Mouse (Mus musculus): Measurements from ENCODE around the gene Nosip.

Nosip gene

GRCm38 (mm10) chr7:45036702-45037101, 25.5 kb upstream of the Nosip start:
- no peak for DNase-seq

GRCm38 (mm10) chr7:45037720-45038361, 24.4 kb upstream of the Nosip start:
- peak; percentile 62 for DNase-seq

- DNase-seq = no peak
These were observed 23.8 kb upstream of the Nosip start for GRCm38 (mm10) chr7:45038411-45038810.

- DNase-seq = no peak
These were observed 21.4 kb upstream of the Nosip start for GRCm38 (mm10) chr7:45040851-45041250.

- DNase-seq = no peak
These were observed 18.9 kb upstream of the Nosip start for GRCm38 (mm10) chr7:45043307-45043706.

GRCm38 (mm10) chr7:45045741-45046140, 16.5 kb upstream of the Nosip start:
- DNase-seq = no peak

GRCm38 (mm10) chr7:45046853-45047350, 15.3 kb upstream of the Nosip start:
- DNase-seq = no peak

GRCm38 (mm10) chr7:45047491-45047890, 14.7 kb upstream of the Nosip start:
- DNase-seq = no peak

GRCm38 (mm10) chr7:45048001-45048890, 14.0 kb upstream of the Nosip start:
- no peak for DNase-seq

GRCm38 (mm10) chr7:45048923-45049657, 13.1 kb upstream of the Nosip start:
- no peak for DNase-seq

- DNase-seq = peak; percentile 85
These were observed 11.2 kb upstream of the Nosip start for GRCm38 (mm10) chr7:45050945-45051600.

GRCm38 (mm10) chr7:45051601-45051974, 10.6 kb upstream of the Nosip start:
- DNase-seq = no peak

- peak; percentile 50 for DNase-seq
These were observed 9.9 kb upstream of the Nosip start for GRCm38 (mm10) chr7:45052181-45052861.

- DNase-seq = no peak
These were observed 9.4 kb upstream of the Nosip start, which contains the start of gene Prr12 for GRCm38 (mm10) chr7:45052862-45053116. Gene Prr12, minus strand, starts transcription at chr7:45052881.

- DNase-seq = peak; percentile 85
These were observed 8.9 kb upstream of the Nosip start for GRCm38 (mm10) chr7:45053117-45053930.

- DNase-seq = peak; percentile 98
These were observed 8.2 kb upstream of the Nosip start for GRCm38 (mm10) chr7:45053931-45054510.

- no peak for DNase-seq
These were observed 5.8 kb upstream of the Nosip start for GRCm38 (mm10) chr7:45056329-45056971.

GRCm38 (mm10) chr7:45056972-45057348, 5.3 kb upstream of the Nosip start:
- no peak for DNase-seq

GRCm38 (mm10) chr7:45058607-45059571, 3.3 kb upstream of the Nosip start:
- DNase-seq = no peak

All from kidney, postnatal 14 days (tissue).